Mouse (Mus musculus) C2C12 (cell line): Measurements from ENCODE around the gene Ropn1l.

Experiments
- CEBPB ChIP-seq: IDR thresholded peaks from one replicate; pipeline ENCODE4 v1.6.1; 2011; ENCODE audit warnings: low read depth, mild to moderate bottlenecking, control low read depth, moderate library complexity
- CTCF ChIP-seq: IDR thresholded peaks from one replicate; pipeline ENCODE4 v1.5.1; 2011; ENCODE audit not compliant: control insufficient read depth, insufficient read depth, insufficient read length
- FOSL1 ChIP-seq: IDR thresholded peaks from one replicate; pipeline ENCODE4 v1.8.0; 2011; ENCODE audit warnings: mild to moderate bottlenecking, low read length; ENCODE audit not compliant: poor library complexity, insufficient read depth, severe bottlenecking
- MAX ChIP-seq: IDR thresholded peaks from one replicate; pipeline ENCODE4 v1.6.1; 2011; ENCODE audit warnings: mild to moderate bottlenecking, control low read depth
- MYOD1 ChIP-seq: IDR thresholded peaks from one replicate; pipeline ENCODE4 v1.6.1; 2011; ENCODE audit warnings: low read depth; ENCODE audit not compliant: control insufficient read depth, insufficient read length
- MYOG ChIP-seq: IDR thresholded peaks from one replicate; pipeline ENCODE4 v1.6.1; 2011; ENCODE audit not compliant: control insufficient read depth, insufficient read length; ENCODE audit errors: extremely low read depth
- USF1 ChIP-seq: IDR thresholded peaks from one replicate; pipeline ENCODE4 v1.6.1; 2011; ENCODE audit warnings: low read depth, mild to moderate bottlenecking, control low read depth, moderate library complexity

DNA sequence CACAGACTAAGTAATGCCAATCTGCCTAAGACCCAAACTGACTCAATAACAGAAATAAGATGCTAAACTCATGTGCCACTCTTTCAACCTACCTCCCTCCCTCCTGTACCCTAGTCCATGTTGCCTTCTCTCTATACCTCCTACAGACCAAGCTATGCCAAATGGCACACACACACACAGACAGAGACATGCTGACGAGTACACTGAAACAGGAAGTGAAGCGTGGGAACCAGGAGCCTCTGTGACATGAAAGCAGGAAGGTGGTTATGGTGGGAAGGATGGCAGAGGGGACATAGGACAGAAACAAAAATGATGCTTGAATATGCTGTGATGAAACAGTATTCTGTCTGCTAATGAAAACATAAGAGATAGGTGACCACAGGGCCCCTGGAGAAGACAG, 7.0 kb upstream of the Ropn1l start:
- TF ChIP-seq CTCF: no peak
- TF ChIP-seq CEBPB: no peak
- no peak for TF ChIP-seq USF1
- no peak for TF ChIP-seq MYOD1
- no peak for TF ChIP-seq MAX
- TF ChIP-seq MYOG: no peak
- no peak for TF ChIP-seq FOSL1
